In genomic region chr2:6454941-6455516, GRCm38 (mm10) we compare ENCODE assay signal across 13 mouse cellular contexts.
DNase-seq lines count a peak whose midpoint lies in the region; ATAC-seq and TF ChIP-seq lines count a peak whose summit lies in the region.
"Had no signal": no experiment of that assay in that cellular context is flagged by ENCODE, and none has a peak within 500 bp of the region (broad histone marks: within the 10 kb centered on the region; RNA-seq: fewer than 3 reads in every experiment).

No protein-coding gene starts in this region.

- TF ChIP-seq EP300 in stomach, postnatal 0 days (optimal IDR thresholded peaks at IDR 0.05) = no peak

- DNase-seq in right cerebral cortex, postnatal 4 days = peak; percentile 38
- DNase-seq in right cerebral cortex, postnatal 36 days (ENCODE audit: low spot score in 2 of 2) = no peak
- peak; percentile 30 for DNase-seq in stomach, postnatal 0 days (ENCODE audit: low spot score)
- no peak for DNase-seq in spleen, adult 12 weeks (ENCODE audit: low spot score)
- DNase-seq: cerebellum, adult 9-11 months; kidney, postnatal 10 days had no signal

- H3K4me3 ChIP-seq in forebrain, embryonic 13.5 days = no peak overlapping the region
- no peak overlapping the region for H3K4me3 ChIP-seq in forebrain, embryonic 12.5 days (replicated peaks)
- no peak overlapping the region for H3K4me3 ChIP-seq in intestine, embryonic 16.5 days (ENCODE audit: low read length)
- no peak overlapping the region for H3K4me3 ChIP-seq in intestine, embryonic 15.5 days (replicated peaks)
- H3K4me3 ChIP-seq in stomach, postnatal 0 days (ENCODE audit: low read depth, low read length) = no peak overlapping the region
- H3K4me3 ChIP-seq: hindbrain, embryonic 10.5 days; limb, embryonic 13.5 days had no signal

- no peaks in the 10 kb centered on the region for H3K9me3 ChIP-seq in forebrain, embryonic 13.5 days (replicated peaks)
- no peaks in the 10 kb centered on the region for H3K9me3 ChIP-seq in forebrain, embryonic 12.5 days
- H3K9me3 ChIP-seq in intestine, embryonic 16.5 days (ENCODE audit: control insufficient read depth, low read length) = no peaks in the 10 kb centered on the region
- no peaks in the 10 kb centered on the region for H3K9me3 ChIP-seq in intestine, embryonic 15.5 days
- H3K9me3 ChIP-seq in stomach, postnatal 0 days (ENCODE audit: control insufficient read depth, low read length) = no peaks in the 10 kb centered on the region
- H3K9me3 ChIP-seq: hindbrain, embryonic 10.5 days; limb, embryonic 13.5 days had no signal

- ATAC-seq in forebrain, embryonic 13.5 days = peak; percentile 48; the same call in 1 of the 2 replicates
- no peak for ATAC-seq in forebrain, embryonic 12.5 days (ENCODE audit: low FRiP score)
- ATAC-seq in intestine, embryonic 16.5 days = peak; percentile 55
- no peak; the same call in 1 of the 2 replicates for ATAC-seq in intestine, embryonic 15.5 days
- ATAC-seq in stomach, postnatal 0 days (ENCODE audit: low FRiP score, low TSS enrichment) = 0 out of 2 replicates have a peak, but pooled peaks have one; percentile 33
- ATAC-seq: activated CD4-positive, CD25-positive, alpha-beta regulatory T cell, adult 4 months had no signal

- 59% methylated on average over 7 of the region's 7 CpGs for WGBS in forebrain, embryonic 13.5 days
- 79% methylated on average over 7 of the region's 7 CpGs for WGBS in forebrain, embryonic 12.5 days
- 62% methylated on average over 7 of the region's 7 CpGs for WGBS in intestine, embryonic 16.5 days
- 61% methylated on average over 7 of the region's 7 CpGs for WGBS in intestine, embryonic 15.5 days
- 59% methylated on average over 7 of the region's 7 CpGs for WGBS in stomach, postnatal 0 days

- H3K4me1 ChIP-seq in forebrain, embryonic 13.5 days = peaks cover 17% of the 10 kb centered on the region
- H3K4me1 ChIP-seq in forebrain, embryonic 12.5 days = peaks cover 8% of the 10 kb centered on the region
- H3K4me1 ChIP-seq in intestine, embryonic 16.5 days (ENCODE audit: control insufficient read depth, insufficient read depth, low read length) = no peaks in the 10 kb centered on the region
- no peaks in the 10 kb centered on the region for H3K4me1 ChIP-seq in intestine, embryonic 15.5 days (replicated peaks)
- no peaks in the 10 kb centered on the region for H3K4me1 ChIP-seq in stomach, postnatal 0 days (replicated peaks; ENCODE audit: control insufficient read depth, insufficient read depth)

- TF ChIP-seq CTCF in stomach, postnatal 0 days (IDR thresholded peaks at IDR 0.05; ENCODE audit: low read depth) = no peak

- no peaks in the 10 kb centered on the region for H3K27me3 ChIP-seq in forebrain, embryonic 13.5 days
- H3K27me3 ChIP-seq in forebrain, embryonic 12.5 days = no peaks in the 10 kb centered on the region
- no peaks in the 10 kb centered on the region for H3K27me3 ChIP-seq in intestine, embryonic 16.5 days (replicated peaks; ENCODE audit: control insufficient read depth, insufficient read depth, low read length)
- H3K27me3 ChIP-seq in intestine, embryonic 15.5 days (replicated peaks) = no peaks in the 10 kb centered on the region
- no peaks in the 10 kb centered on the region for H3K27me3 ChIP-seq in stomach, postnatal 0 days (ENCODE audit: control insufficient read depth, insufficient read depth, low read length)
- H3K27me3 ChIP-seq: limb, embryonic 13.5 days had no signal

- H3K4me2 ChIP-seq in forebrain, embryonic 13.5 days = no peak overlapping the region
- H3K4me2 ChIP-seq in forebrain, embryonic 12.5 days = no peak overlapping the region
- H3K4me2 ChIP-seq in intestine, embryonic 16.5 days (ENCODE audit: low read depth, low read length) = no peak overlapping the region
- no peak overlapping the region for H3K4me2 ChIP-seq in intestine, embryonic 15.5 days (replicated peaks)
- no peak overlapping the region for H3K4me2 ChIP-seq in stomach, postnatal 0 days (replicated peaks; ENCODE audit: low read depth)
- H3K4me2 ChIP-seq: limb, embryonic 13.5 days had no signal

- H3K9ac ChIP-seq in forebrain, embryonic 13.5 days = no peak overlapping the region
- no peak overlapping the region for H3K9ac ChIP-seq in forebrain, embryonic 12.5 days
- no peak overlapping the region for H3K9ac ChIP-seq in intestine, embryonic 16.5 days (ENCODE audit: low read depth, low read length)
- no peak overlapping the region for H3K9ac ChIP-seq in intestine, embryonic 15.5 days
- H3K9ac ChIP-seq in stomach, postnatal 0 days (ENCODE audit: low read length) = no peak overlapping the region
- H3K9ac ChIP-seq: limb, embryonic 13.5 days had no signal

- no peaks in the 10 kb centered on the region for H3K36me3 ChIP-seq in forebrain, embryonic 13.5 days (ENCODE audit: poor library complexity, severe bottlenecking)
- H3K36me3 ChIP-seq in forebrain, embryonic 12.5 days (replicated peaks) = no peaks in the 10 kb centered on the region
- H3K36me3 ChIP-seq in intestine, embryonic 16.5 days (ENCODE audit: control insufficient read depth, insufficient read depth, low read length) = no peaks in the 10 kb centered on the region
- no peaks in the 10 kb centered on the region for H3K36me3 ChIP-seq in intestine, embryonic 15.5 days
- no peaks in the 10 kb centered on the region for H3K36me3 ChIP-seq in stomach, postnatal 0 days (ENCODE audit: control insufficient read depth, insufficient read depth, low read length)
- H3K36me3 ChIP-seq: hindbrain, embryonic 10.5 days; limb, embryonic 13.5 days had no signal

- no peak overlapping the region; the same call in 1 of the 2 replicates for H3K27ac ChIP-seq in forebrain, embryonic 13.5 days
- H3K27ac ChIP-seq in forebrain, embryonic 12.5 days = no peak overlapping the region
- no peak overlapping the region for H3K27ac ChIP-seq in intestine, embryonic 16.5 days (ENCODE audit: low read length)
- no peak overlapping the region for H3K27ac ChIP-seq in intestine, embryonic 15.5 days
- no peak overlapping the region for H3K27ac ChIP-seq in stomach, postnatal 0 days (replicated peaks)
- H3K27ac ChIP-seq: hindbrain, embryonic 10.5 days; limb, embryonic 13.5 days had no signal

Comparison
In these comparisons a context has a peak if more than half of its experiments do, and no peak if none do; other contexts are left out.
1. ATAC-seq: peak in forebrain, embryonic 13.5 days (single experiment), intestine, embryonic 16.5 days (single experiment) and stomach, postnatal 0 days (single experiment); none in forebrain, embryonic 12.5 days (single experiment) and intestine, embryonic 15.5 days (single experiment).
2. DNase-seq: peak in right cerebral cortex, postnatal 4 days (single experiment) and stomach, postnatal 0 days (single experiment); none in right cerebral cortex, postnatal 36 days (0 of 2) and spleen, adult 12 weeks (single experiment).